Mouse (Mus musculus) liver, embryonic 16.5 days (tissue): Measurements from ENCODE around the gene Erfe. TPM values are rescaled to one million over a fixed set of nuclear protein-coding genes. Genes with fewer than 3 reads are reported as not detected.

Experiments
- ATAC-seq: fragments of 200-750 bp; cut with Nextera tagmentation; 2 replicates; pipeline ENCODE4 v1.8.0; 2017; ENCODE audit warnings: low read depth, mild to moderate bottlenecking, moderate number of reproducible peaks, moderate library complexity
- H3K27ac ChIP-seq: fragments of 300-500 bp; sonication (generic); 2 replicates; pipeline ENCODE4 v1.5.1; 2014; ENCODE audit warnings: mild to moderate bottlenecking, low read length
- H3K27me3 ChIP-seq: fragments of 300-500 bp; sonication (generic); 2 replicates; pipeline ENCODE4 v1.6.1; 2014; ENCODE audit warnings: low read depth, low read length, mixed read lengths; ENCODE audit not compliant: control insufficient read depth, insufficient read depth
- H3K36me3 ChIP-seq: fragments of 300-500 bp; sonication (generic); 2 replicates; pipeline ENCODE4 v1.6.1; 2014; ENCODE audit warnings: mild to moderate bottlenecking; ENCODE audit not compliant: control insufficient read depth, insufficient read depth
- H3K4me1 ChIP-seq: fragments of 300-500 bp; sonication (generic); 2 replicates; pipeline ENCODE4 v1.6.1; 2014; ENCODE audit warnings: low read depth, low read length, mixed read lengths; ENCODE audit not compliant: control insufficient read depth
- H3K4me2 ChIP-seq: fragments of 300-500 bp; sonication (generic); 2 replicates; pipeline ENCODE4 v1.6.1; 2014; ENCODE audit warnings: low read depth, low read length, mixed read lengths
- H3K4me3 ChIP-seq: fragments of 300-500 bp; sonication (generic); 2 replicates; pipeline ENCODE4 v1.5.1; 2014; ENCODE audit warnings: low read depth, mild to moderate bottlenecking, low read length
- H3K9ac ChIP-seq: fragments of 300-500 bp; sonication (generic); 2 replicates; pipeline ENCODE4 v1.6.1; 2014; ENCODE audit warnings: low read depth, low read length
- H3K9me3 ChIP-seq: fragments of 300-500 bp; sonication (generic); replicated peaks from 2 replicates; pipeline ENCODE4 v1.6.1; 2016; ENCODE audit warnings: low read length; ENCODE audit not compliant: control insufficient read depth
- WGBS: fragments of 180-500 bp; shearing (Covaris S2); extraction: QIAGEN DNeasy Blood & Tissue Kit; methylation state at CpG from one replicate; pipeline ENCODE4 v1.1.7; 2014; ENCODE audit not compliant: insufficient replicate concordance; 5-methylcytosine and 5-hydroxymethylcytosine counted together
- polyA plus RNA-seq: library from polyadenylated mRNA; unstranded; fragments of >200 nt; fragmentation: Nextera tagmentation; extraction: Ambion mirVana; gene quantifications from 2 replicates; pipeline ENCODE4 v1.2.1, GENCODE M21; 2015

The Erfe gene
- polyA plus RNA-seq, 1 experiment from 2014 or later: 3.9 TPM

DNA sequence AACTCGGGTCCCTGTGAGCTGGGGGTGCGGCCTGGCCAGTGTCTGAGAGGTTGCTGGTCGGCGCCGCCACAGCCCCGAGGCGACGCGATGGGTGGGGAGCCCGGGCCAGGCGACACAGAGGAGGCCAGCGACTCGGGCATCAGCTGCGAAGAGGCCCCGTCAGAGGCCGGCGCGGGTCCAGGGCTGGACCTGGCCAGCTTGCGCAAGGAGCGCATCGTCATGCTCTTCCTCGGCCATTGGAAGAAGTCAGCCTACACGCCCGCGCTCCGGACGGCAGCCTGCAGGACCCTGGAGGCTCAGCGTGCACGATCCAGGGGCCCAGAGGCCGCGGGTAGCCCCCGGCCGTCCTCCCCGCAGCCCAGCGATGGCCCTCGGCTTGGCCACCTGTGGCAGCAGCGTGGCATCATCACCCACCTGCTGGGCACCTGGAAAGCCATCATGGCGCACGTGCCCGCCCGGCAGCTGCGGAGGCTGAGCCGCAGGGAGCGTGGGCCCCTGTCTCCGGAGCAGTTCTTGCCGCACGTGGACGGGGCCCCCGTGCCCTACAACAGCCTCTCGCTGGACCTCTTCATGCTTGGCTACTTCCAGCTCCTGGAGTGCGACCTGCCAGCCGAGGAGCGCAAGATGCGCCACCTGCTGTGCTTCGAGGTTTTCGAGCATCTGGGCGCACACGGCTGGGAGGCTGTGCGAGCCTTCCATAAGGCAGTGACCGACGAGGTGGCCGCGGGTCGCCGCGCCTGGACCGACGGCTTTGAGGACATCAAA, 21.1 kb upstream of the Erfe start:
- Histone ChIP-seq H3K4me1 (no peaks in the 10 kb centered on the region), H3K36me3 (no peaks in the 10 kb centered on the region), H3K9me3 (no peaks in the 10 kb centered on the region), H3K4me3 (0 out of 2 replicates have a peak overlapping the region, but pooled peaks have one; percentile 5), H3K9ac (no peak overlapping the region), H3K27me3 (peaks cover 44% of the 10 kb centered on the region), H3K27ac (no peak overlapping the region), H3K4me2 (no peak overlapping the region)
- WGBS: 3% methylated on average over 68 of the region's 68 CpGs
- no peak; the same call in 1 of the 2 replicates for ATAC-seq

DNA sequence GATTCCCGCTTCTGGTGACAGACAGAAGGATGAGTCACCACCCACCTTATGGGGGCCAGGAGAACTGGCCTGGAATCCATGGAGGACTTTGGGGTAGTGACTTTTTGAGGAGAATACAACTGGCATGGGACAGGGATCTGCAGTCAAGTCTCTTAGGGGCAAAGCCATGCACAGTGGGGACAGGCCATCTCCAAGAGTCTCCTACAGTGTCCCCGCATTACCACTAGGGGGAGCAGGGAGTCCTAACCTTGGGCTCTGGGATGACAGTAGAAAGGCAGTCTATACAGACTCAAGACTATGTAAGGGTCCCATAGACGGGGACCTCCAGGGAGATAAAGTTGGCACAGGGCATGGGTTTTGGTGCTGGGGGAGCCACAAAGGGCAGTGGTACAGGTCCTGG, 19.3 kb upstream of the Erfe start:
- Histone ChIP-seq H3K4me1 (no peaks in the 10 kb centered on the region), H3K27me3 (peaks cover 44% of the 10 kb centered on the region), H3K9ac (no peak overlapping the region), H3K27ac (no peak overlapping the region), H3K36me3 (no peaks in the 10 kb centered on the region), H3K4me3 (no peak overlapping the region), H3K9me3 (no peaks in the 10 kb centered on the region), H3K4me2 (no peak overlapping the region)
- 18% methylated on average over 3 of the region's 3 CpGs for WGBS
- peak; percentile 58; the same call in 1 of the 2 replicates for ATAC-seq

DNA sequence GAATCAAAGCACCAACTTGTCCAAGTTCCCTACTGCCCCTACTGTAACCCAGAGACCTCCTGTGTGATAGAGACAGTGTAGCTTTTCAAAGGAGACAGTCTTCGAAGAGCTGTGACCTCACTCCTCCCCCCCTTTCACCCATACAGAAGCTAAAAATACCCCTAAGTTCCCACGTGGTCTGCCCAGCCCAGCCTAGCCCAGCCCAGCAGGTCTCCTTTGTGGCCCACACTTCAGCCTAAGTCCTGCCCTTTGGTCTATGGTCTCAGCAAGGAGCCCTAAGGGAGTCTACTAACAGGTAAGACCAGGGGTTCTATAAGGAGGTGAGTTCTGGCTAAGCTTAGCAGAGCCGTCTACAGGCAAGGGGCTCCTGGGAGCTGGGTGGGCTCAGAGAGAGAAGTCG, 15.4 kb upstream of the Erfe start, which contains the start of gene Klhl30:
Klhl30 (plus strand) TSS at position 176 of the 400 bp plus-strand sequence.
- ATAC-seq: no peak
- H3K4me3 ChIP-seq: no peak within 1 kb of the TSS
- WGBS: 40% methylated on average over 4 of the region's 4 CpGs
- no peaks in the 10 kb centered on the region for H3K36me3 ChIP-seq
- H3K4me1 ChIP-seq: no peaks in the 10 kb centered on the region
- no peaks in the 10 kb centered on the region for H3K9me3 ChIP-seq
- H3K27ac ChIP-seq: no peak within 1 kb of the TSS
- H3K9ac ChIP-seq: no peak within 1 kb of the TSS
- H3K4me2 ChIP-seq: no peak within 1 kb of the TSS
- H3K27me3 ChIP-seq: peaks cover 9% of the 10 kb centered on the region

DNA sequence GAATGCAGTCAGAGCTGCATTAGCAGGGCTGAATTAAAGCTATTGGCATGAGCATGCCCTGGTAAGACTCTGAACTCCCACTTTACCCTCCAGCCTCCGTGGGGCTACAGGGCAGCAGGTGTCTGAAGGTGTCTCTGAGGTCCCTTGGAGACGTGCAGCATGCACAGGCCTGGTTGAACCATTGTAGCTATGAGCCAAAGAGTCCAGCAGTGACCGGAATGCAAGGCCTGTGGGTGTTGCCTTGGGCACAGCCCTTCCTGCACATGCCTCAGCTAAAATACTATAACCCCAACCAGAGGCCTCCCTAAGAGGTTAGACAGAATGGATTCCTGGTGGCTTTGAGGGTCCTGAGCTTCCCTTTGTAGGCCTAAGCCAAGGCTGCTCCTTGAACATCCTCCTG, 15.0 kb upstream of the Erfe start:
- Histone ChIP-seq H3K4me1 (no peaks in the 10 kb centered on the region), H3K27ac (no peak overlapping the region), H3K36me3 (no peaks in the 10 kb centered on the region), H3K27me3 (peaks cover 5% of the 10 kb centered on the region), H3K4me2 (no peak overlapping the region), H3K9me3 (no peaks in the 10 kb centered on the region), H3K9ac (no peak overlapping the region), H3K4me3 (no peak overlapping the region)
- no peak for ATAC-seq
- WGBS: 54% methylated on average over 3 of the region's 3 CpGs

DNA sequence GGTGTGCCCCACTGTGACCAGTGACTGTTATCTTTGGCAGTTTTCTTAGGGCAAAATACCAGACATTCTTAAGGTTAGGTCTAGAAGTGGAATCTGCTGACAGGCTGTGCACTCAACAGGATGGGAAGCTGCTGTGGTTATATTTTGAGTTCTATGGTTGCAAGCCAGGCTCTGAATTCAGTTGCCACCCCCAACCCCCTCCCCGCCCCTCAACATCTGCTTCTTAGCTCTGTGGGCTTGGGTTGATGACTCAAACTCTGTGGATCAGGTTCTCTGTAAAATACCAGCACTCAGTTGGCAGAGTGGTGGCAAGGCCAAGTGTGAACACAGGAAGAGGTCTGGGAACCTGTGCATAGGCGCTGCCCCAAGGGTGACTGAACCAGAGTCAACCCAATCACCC, 14.0 kb upstream of the Erfe start:
- H3K4me1 ChIP-seq: no peaks in the 10 kb centered on the region
- ATAC-seq: no peak
- H3K27ac ChIP-seq: no peak overlapping the region
- H3K27me3 ChIP-seq: no peaks in the 10 kb centered on the region; the same call in 1 of the 2 replicates
- no peaks in the 10 kb centered on the region for H3K9me3 ChIP-seq
- no peaks in the 10 kb centered on the region for H3K36me3 ChIP-seq
- H3K4me3 ChIP-seq: no peak overlapping the region
- WGBS: 55% methylated on average over 2 of the region's 2 CpGs
- H3K9ac ChIP-seq: no peak overlapping the region
- H3K4me2 ChIP-seq: no peak overlapping the region

DNA sequence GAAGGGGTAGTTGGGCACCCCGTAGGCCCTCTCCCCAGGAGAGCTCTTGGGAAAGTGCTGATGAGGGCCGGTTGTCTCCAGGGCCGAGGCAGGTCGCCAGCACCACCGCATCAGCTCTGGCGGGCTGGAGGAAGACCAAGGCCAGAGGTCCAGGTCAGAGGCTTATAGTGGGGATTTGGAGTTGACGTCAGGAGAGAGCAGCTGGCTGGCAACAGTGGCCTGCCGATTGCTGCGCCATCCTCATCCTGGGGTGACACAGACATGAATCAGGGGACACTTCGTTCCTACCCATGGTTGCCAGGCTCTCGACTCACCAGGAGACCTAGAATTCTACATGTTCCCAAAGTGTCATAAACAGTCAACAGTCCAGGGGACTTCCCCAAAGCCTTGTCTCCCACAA, 10.1 kb upstream of the Erfe start:
- Histone ChIP-seq H3K9ac (no peak overlapping the region), H3K36me3 (no peaks in the 10 kb centered on the region), H3K4me2 (no peak overlapping the region), H3K27me3 (no peaks in the 10 kb centered on the region), H3K9me3 (no peaks in the 10 kb centered on the region), H3K27ac (no peak overlapping the region), H3K4me1 (no peaks in the 10 kb centered on the region), H3K4me3 (no peak overlapping the region)
- no peak for ATAC-seq
- 68% methylated on average over 11 of the region's 11 CpGs for WGBS

DNA sequence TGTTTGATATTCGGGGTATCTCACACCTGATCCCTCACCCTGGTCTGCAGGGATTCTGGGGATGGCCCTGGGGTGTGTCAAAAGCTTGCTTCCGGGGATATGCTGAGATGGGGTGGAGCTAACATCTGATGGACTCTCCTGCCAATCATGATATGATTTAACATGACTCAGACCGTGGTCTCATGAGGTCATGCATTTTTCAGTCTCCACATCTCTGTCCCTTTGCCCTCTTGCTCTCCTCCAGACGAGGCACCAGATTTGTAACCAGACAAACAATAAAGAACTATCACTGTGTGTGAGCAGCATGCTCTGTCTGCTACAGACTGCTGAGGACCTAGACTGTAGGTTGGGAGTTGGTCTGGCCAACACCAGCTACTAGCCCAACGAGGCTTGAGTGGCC, 4.1 kb upstream of the Erfe start:
- Histone ChIP-seq H3K27me3 (no peaks in the 10 kb centered on the region), H3K9ac (no peak overlapping the region), H3K9me3 (no peaks in the 10 kb centered on the region), H3K4me2 (no peak overlapping the region), H3K27ac (no peak overlapping the region), H3K4me1 (peaks cover 12% of the 10 kb centered on the region), H3K4me3 (no peak overlapping the region), H3K36me3 (no peaks in the 10 kb centered on the region)
- 53% methylated on average over 5 of the region's 5 CpGs for WGBS
- no peak for ATAC-seq

DNA sequence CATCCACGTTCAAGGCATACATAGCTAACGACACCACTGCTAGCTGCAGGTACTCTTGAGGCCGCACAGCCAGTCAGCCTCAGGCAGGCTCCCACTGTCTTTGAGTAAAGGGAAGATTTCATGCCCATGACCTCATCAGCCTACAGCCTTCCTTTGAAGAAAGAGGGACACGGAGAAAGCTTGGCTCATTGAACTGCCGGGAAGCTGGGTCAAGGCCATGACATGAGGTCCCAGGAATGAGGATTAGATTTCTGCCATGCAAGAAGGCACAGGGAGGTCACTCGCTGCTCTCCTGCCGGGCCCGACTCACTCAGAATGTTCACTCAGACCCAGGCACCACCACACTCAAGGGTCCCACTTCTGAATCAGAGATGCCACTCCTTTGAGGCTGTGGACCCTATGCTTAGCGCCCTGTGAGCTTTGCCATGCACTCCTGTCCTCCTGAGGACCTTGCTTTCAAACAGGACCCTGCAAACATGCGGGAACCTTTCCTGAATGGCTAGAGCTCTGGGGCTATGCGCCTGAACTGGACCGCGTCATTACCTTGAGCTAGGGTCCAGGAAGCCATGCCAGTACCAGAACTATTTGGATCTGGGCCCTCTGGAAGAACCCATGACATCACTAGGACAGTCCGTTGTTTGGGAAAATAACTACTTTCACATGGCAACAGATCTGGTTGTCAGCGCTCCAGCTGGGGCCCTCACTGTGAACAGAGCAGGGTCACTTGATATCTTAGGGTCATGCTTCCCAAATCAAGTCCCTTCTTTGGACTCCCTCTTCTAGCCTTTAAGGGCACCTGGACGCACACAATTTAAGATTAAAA, 1.2 kb upstream of the Erfe start:
- Histone ChIP-seq H3K27ac (no peak overlapping the region), H3K36me3 (no peaks in the 10 kb centered on the region), H3K9me3 (no peaks in the 10 kb centered on the region), H3K4me1 (peaks cover 17% of the 10 kb centered on the region), H3K27me3 (no peaks in the 10 kb centered on the region), H3K4me2 (no peak overlapping the region), H3K4me3 (no peak overlapping the region), H3K9ac (no peak overlapping the region)
- no peak for ATAC-seq
- WGBS: 86% methylated on average over 16 of the region's 16 CpGs

DNA sequence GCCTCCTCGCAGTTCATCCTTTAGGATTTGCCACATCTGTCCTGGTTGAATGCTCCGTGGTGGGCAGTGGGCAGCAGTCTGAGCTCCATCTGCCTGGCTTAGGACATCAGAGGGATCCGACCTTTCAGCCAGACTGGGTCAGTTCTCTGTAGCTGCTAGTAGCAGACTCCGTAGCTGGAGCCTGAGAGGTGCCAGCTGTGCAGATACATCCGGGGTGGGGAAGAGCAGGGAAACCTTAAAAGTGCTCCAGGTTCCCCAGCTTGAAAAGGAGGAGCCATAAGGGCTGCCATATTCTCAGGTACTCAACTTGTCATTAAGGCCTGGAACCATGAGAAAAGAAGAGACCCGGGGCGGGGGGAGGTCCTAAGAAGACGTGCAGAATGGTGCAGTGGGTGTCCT, 415 bp upstream of the Erfe start:
- peak overlapping the region; percentile 79 for H3K4me3 ChIP-seq

More for the DNA sequence above, 415 bp upstream of the Erfe start:
- no peaks in the 10 kb centered on the region for H3K27me3 ChIP-seq
- peak overlapping the region; percentile 88 for H3K9ac ChIP-seq
- no peak for ATAC-seq
- H3K36me3 ChIP-seq: 0 out of 2 replicates have a peak, but pooled peaks cover 5% of the 10 kb centered on the region
- H3K4me1 ChIP-seq: peaks cover 17% of the 10 kb centered on the region
- H3K4me2 ChIP-seq: peak overlapping the region; percentile 95
- H3K9me3 ChIP-seq: no peaks in the 10 kb centered on the region
- H3K27ac ChIP-seq: no peak overlapping the region
- WGBS: 33% methylated on average over 8 of the region's 8 CpGs
